Mouse (Mus musculus): ENCODE measurements around the gene Farp2.
A peak's percentile ranks its signal among the peaks of the same experiment; 100 is the strongest.
"Not testable (repeated sequence)": the region's sequence is repeated elsewhere in the genome, so short reads cannot be mapped to it uniquely, and the experiment has no call there.

Gene Farp2

GRCm38 (mm10) chr1:93635580-93636192 lies 123.8 kb downstream of the Farp2 start:
- DNase-seq = peak; percentile 98 to 99

DNA sequence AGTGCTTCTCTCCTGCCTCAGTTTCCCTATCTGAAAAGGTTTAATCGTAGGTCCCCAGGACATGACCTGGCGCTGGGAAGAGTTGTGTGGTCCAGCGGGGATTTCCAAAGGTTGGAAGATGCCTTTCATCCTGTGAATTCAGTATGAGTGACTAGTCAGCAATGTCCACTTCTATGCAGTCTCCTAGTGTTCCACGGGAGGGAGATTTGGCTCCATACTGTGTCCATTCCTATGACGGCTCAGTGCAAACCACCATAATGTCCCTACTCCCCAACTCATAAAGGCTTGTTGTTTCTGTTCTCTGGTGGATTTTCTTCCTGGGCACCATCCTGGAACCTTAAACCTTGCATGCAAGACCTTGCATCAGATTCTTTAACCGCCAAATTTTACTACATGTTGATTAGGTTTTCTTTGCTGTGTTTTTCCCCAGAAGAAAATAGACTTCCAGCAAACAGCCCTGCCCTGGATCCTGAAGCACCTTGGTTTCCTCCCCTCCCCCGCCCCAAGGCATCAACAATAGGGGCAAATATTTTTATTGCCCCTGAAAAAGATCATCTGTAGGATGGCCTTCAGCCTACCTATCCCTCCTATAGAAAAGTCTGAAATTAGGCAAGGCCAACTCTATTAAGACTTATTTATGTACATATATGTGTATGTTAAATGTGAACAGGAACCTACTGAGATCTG lies 124.5 kb downstream of the Farp2 start:
- DNase-seq = no peak

DNA sequence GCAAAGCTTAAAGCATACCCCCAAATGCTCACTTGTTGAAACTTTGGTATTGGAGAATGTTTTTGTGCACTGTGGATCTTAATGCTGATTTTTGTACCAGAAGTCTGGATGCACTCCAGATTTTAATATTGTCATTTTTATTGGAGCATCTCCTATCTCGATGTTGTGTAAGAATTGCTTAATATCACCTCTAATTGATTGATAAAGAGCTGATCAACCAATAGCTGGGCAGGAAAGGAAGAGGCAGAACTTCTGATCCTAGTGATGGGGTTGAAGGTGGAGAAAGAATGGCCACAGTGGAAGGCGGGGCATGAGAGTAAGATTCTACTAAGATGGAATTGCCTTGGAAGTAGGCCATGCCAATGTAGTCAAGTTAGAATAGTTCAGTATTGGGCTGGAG lies 130.1 kb downstream of the Farp2 start:
- DNase-seq = no peak

DNA sequence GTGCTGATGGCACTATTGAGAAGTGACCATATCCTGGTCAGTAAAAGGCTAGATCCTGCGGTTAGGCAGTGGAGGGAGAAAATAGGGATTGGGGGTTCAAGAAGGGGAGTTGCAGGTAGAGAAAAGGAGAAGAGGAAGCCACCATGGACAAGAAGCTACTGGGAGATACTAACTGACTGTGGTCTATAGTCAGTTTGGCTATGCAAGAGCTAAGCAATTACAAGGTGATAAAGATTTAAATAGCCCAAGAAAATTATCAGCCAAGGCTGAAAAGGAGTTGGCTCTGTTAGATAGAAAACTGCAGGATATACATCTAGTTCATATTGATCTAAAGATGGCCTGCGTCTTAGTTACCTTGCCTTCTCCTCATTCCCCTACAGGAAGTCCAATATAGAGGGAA lies 130.8 kb downstream of the Farp2 start:
- DNase-seq = no peak

- DNase-seq = no peak
These were observed 137.8 kb downstream of the Farp2 start for GRCm38 (mm10) chr1:93649604-93650172.

DNA sequence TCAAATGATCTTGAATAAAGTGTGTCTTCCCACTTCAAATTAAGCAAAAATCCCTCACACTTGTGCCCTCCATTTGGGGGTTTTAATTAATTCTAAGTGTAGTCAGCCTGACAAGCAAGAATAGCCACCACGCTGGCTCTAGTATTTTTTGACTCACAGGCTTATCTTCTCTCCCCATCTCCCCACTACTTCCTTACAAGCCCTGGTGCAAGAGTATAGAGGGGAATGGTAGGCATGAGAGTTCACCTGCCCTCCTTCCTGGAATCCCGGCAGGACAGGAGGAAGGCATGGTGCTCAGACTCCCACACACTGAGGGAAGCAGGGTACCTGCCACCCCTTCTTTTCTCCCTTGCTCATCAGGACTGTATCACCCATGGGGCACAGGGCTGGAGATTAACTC lies 142.4 kb downstream of the Farp2 start:
- DNase-seq = no peak

DNA sequence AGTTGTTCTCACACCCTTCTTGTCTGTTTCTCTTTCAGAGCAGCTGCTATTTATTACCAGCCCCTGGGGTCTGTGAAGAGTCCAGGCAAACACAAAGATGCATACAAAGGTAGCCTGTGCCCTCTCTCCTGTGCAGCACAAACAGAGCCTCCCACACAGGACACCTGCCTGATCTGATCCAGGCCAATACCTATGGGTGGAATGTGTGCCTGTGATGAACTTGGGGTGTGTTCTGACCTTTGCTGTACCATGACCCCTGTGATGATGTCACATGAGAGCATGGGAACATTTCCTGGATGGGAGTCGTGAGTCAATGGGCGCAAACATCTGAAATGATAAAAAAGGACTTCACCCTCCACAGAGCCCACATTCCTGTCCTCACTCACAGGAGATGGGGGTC lies 142.9 kb downstream of the Farp2 start:
- DNase-seq = no peak

- DNase-seq = no peak
These were observed 144.6 kb downstream of the Farp2 start for GRCm38 (mm10) chr1:93656325-93657024.

DNA sequence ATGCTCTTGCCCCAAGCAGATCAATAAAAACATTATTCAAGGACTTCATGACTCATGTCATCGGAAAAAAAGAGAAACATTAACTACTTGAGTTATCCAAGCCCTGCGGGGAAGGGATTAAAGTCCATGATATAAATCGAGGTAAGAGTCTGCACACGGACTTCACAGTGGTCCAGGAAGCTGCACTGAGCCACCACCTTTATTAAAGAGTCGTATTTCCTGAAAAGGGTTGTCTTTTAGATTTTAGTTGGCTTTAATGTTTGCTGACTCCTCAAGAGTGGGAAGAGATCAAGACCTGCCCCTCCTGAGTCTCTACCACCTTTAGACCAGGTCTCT lies 145.1 kb downstream of the Farp2 start:
- DNase-seq = no peak

GRCm38 (mm10) chr1:93658559-93658958 lies 146.7 kb downstream of the Farp2 start, which contains the start of gene Stk25:
Stk25 (minus strand) TSS chr1:93658659.
- not testable (repeated sequence) for DNase-seq

GRCm38 (mm10) chr1:93667760-93668400 lies 156.0 kb downstream of the Farp2 start:
- DNase-seq = peak in 1 of 2 experiments; percentile 19

GRCm38 (mm10) chr1:93668791-93669548 lies 157.1 kb downstream of the Farp2 start:
- peak; percentile 42 to 53 for DNase-seq

DNA sequence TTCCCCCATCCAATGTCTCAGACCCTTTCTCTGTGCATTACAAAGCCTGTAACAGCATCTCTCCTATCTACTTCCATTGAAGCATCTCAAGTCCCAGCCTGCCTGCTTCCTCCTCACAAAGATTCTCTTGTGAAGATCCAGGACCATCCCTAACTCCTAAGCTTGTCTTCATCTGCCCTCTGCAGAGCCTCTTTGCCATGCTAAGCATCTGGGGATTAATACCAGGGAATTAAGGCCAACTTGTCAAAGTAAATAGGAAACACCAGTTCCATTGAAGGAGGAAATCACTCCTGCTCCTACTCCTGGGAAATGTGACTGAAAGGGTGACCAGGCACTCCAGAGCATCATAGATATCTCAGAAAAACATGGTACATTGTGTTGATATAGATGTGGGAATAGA lies 158.1 kb downstream of the Farp2 start:
- no peak for DNase-seq

Data from thymus, adult 18-20 months (tissue).